Mouse (Mus musculus) stomach, postnatal 0 days (tissue): ENCODE results near the gene Tgfb1i1.

Experiments
- CTCF ChIP-seq: IDR thresholded peaks from 2 replicates; pipeline ENCODE4 v1.5.1; 2016; ENCODE audit warnings: antibody characterized with exemption, low read depth, mild to moderate bottlenecking, moderate library complexity
- EP300 ChIP-seq: optimal IDR thresholded peaks from 2 replicates; pipeline ENCODE3; 2016; ENCODE audit warnings: antibody characterized with exemption

- TF ChIP-seq CTCF (no peak), EP300 (no peak)
Measured at GRCm38 (mm10) chr7:128302151-128302550, 55.5 kb downstream of the Tgfb1i1 start.
